Mouse (Mus musculus): Measurements from ENCODE around the gene Uhrf1. TPM values are rescaled to one million over a fixed set of nuclear protein-coding genes. Genes with fewer than 3 reads are reported as not detected.

Gene Uhrf1
- total and polyA plus RNA-seq, 3 experiments = 108 to 196 (median 186) TPM

DNA sequence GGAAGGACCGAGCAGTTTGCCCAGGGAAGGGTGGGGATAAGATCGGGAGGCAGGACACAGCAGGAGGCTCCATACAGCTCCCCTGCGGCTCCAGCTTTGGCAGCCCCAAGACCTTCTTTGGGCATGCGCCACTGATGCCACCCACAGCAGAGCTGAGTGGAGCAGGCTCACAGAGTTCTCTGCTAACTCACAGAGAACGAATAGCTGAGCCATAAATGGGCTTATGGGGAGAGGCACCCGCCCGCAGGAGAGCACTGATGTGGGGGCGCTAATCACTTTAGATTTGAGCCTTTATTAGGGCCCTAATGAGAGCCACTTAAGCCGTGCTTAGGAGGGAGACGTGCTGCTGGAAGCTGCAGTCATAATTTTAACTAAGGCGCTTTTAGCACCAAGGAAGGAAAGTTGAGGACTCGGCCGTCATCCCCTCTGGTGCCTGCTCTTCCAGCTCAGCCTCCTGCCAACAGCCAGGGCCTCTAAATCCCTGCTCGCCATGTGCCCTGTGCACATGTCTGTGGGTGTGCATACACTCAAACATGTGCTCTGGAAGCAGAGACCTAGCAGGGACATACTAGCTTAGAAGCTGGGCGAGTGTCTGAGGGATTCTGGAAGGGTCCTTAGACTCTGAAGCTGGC, 68.0 kb downstream of the Uhrf1 start:
- no peak for TF ChIP-seq GATA2 (IDR thresholded peaks at IDR 0.05; ENCODE audit: borderline replicate concordance, low read depth, low read length)
- TF ChIP-seq CTCF (IDR thresholded peaks at IDR 0.05; ENCODE audit: low read depth, low read length) = no peak
- TF ChIP-seq GATA1 (IDR thresholded peaks at IDR 0.05; ENCODE audit: borderline replicate concordance, low read length) = no peak
- TF ChIP-seq TAL1 (conservative IDR thresholded peaks at IDR 0.05; ENCODE audit: low read depth, low read length) = no peak
- no peak for TF ChIP-seq POLR2AphosphoS5 (IDR thresholded peaks at IDR 0.05; ENCODE audit: insufficient replicate concordance, low read depth, low read length)
- no peak overlapping the region for H3K4me3 ChIP-seq (ENCODE audit: low read depth, low read length)
- no peaks in the 10 kb centered on the region for H3K9me3 ChIP-seq (replicated peaks)
- DNase-seq (ENCODE audit: low spot score) (no peak), ATAC-seq (ENCODE audit: extremely low read depth, insufficient number of reproducible peaks, low FRiP score, poor library complexity, severe bottlenecking) (no peak)
- no peaks in the 10 kb centered on the region for H3K4me1 ChIP-seq (ENCODE audit: insufficient read depth, low read depth, low read length)
- H3K27me3 ChIP-seq (ENCODE audit: insufficient read depth, low read length) = no peaks in the 10 kb centered on the region
- H3K36me3 ChIP-seq (replicated peaks) = peaks cover 99% of the 10 kb centered on the region

DNA sequence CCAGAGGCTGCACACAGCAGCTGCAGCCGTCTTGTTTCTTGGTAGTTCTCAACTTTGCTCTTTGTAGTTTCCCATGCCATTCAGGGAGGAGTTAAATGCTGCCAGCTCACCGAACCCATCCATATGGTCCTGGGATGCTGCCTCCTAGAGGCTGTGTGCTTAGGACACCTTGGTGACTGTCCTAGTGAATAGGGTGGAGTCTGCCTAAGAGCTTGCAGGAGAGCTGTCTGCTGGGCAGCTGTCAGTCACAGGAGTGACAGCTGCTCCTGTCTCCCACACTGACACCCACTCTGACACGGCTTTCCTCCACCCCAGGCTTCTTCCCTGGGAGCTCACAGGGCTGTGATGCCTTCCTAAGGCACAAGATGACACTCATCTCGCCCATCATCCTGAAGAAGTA, 69.0 kb downstream of the Uhrf1 start:
- Histone ChIP-seq H3K36me3 (replicated peaks) (peaks cover 100% of the 10 kb centered on the region), H3K4me3 (ENCODE audit: low read depth, low read length) (no peak overlapping the region), H3K9me3 (replicated peaks) (no peaks in the 10 kb centered on the region), H3K4me1 (ENCODE audit: insufficient read depth, low read depth, low read length) (no peaks in the 10 kb centered on the region), H3K27me3 (ENCODE audit: insufficient read depth, low read length) (no peaks in the 10 kb centered on the region)
- ATAC-seq (ENCODE audit: extremely low read depth, insufficient number of reproducible peaks, low FRiP score, poor library complexity, severe bottlenecking) (no peak), DNase-seq (ENCODE audit: low spot score) (no peak)
- TF ChIP-seq CTCF (IDR thresholded peaks at IDR 0.05; ENCODE audit: low read depth, low read length) (no peak), POLR2AphosphoS5 (IDR thresholded peaks at IDR 0.05; ENCODE audit: insufficient replicate concordance, low read depth, low read length) (no peak), TAL1 (conservative IDR thresholded peaks at IDR 0.05; ENCODE audit: low read depth, low read length) (no peak), GATA2 (IDR thresholded peaks at IDR 0.05; ENCODE audit: borderline replicate concordance, low read depth, low read length) (no peak), GATA1 (IDR thresholded peaks at IDR 0.05; ENCODE audit: borderline replicate concordance, low read length) (no peak)

Other genes with a start within 250 kb of the Uhrf1 start
- 9.0 and 9.3 TPM in 2 replicates for gene Ubxn6, start 228.3 kb upstream of the Uhrf1 start, total RNA-seq (2014; fragmentation: Nextera tagmentation)
- gene Ubxn6, start 228.3 kb upstream of the Uhrf1 start, total RNA-seq (2017) = 17.1 and 19.1 TPM in 2 replicates
- gene Ubxn6, start 228.3 kb upstream of the Uhrf1 start, polyA plus RNA-seq (2012) = 21.2 and 21.4 TPM in 2 replicates
- gene Hdgfl2, start 223.7 kb upstream of the Uhrf1 start, total RNA-seq (2014; fragmentation: Nextera tagmentation) = 31.1 and 37.6 TPM in 2 replicates
- gene Hdgfl2, start 223.7 kb upstream of the Uhrf1 start, total RNA-seq (2017) = 73.3 and 76.0 TPM in 2 replicates
- 174 and 201 TPM in 2 replicates for gene Hdgfl2, start 223.7 kb upstream of the Uhrf1 start, polyA plus RNA-seq (2012)
- not detected in 2 replicates for gene Plin4, start 193.5 kb upstream of the Uhrf1 start, total RNA-seq (2014; fragmentation: Nextera tagmentation)
- gene Plin4, start 193.5 kb upstream of the Uhrf1 start, total RNA-seq (2017) = 0.05 and 0.06 TPM in 2 replicates
- not detected in 2 replicates for gene Plin4, start 193.5 kb upstream of the Uhrf1 start, polyA plus RNA-seq (2012)
- not detected in 2 replicates for gene Plin5, start 185.7 kb upstream of the Uhrf1 start, total RNA-seq (2014; fragmentation: Nextera tagmentation)
- 0.06 TPM in 1 of 2 replicates, not detected in the other for gene Plin5, start 185.7 kb upstream of the Uhrf1 start, total RNA-seq (2017)
- not detected in 2 replicates for gene Plin5, start 185.7 kb upstream of the Uhrf1 start, polyA plus RNA-seq (2012)
- gene Lrg1, start 181.3 kb upstream of the Uhrf1 start, total RNA-seq (2014; fragmentation: Nextera tagmentation) = not detected in 2 replicates
- gene Lrg1, start 181.3 kb upstream of the Uhrf1 start, total RNA-seq (2017) = not detected in 2 replicates
- gene Lrg1, start 181.3 kb upstream of the Uhrf1 start, polyA plus RNA-seq (2012) = 0.04 TPM in 1 of 2 replicates, not detected in the other
- gene Sema6b, start 163.0 kb upstream of the Uhrf1 start, total RNA-seq (2014; fragmentation: Nextera tagmentation) = 2.7 and 4.0 TPM in 2 replicates
- gene Sema6b, start 163.0 kb upstream of the Uhrf1 start, total RNA-seq (2017) = 3.4 and 3.6 TPM in 2 replicates
- gene Sema6b, start 163.0 kb upstream of the Uhrf1 start, polyA plus RNA-seq (2012) = 14.1 and 16.1 TPM in 2 replicates
- gene Tnfaip8l1, start 140.8 kb upstream of the Uhrf1 start, total RNA-seq (2014; fragmentation: Nextera tagmentation) = 2.0 and 2.1 TPM in 2 replicates
- gene Tnfaip8l1, start 140.8 kb upstream of the Uhrf1 start, total RNA-seq (2017) = 2.8 and 3.2 TPM in 2 replicates
- gene Tnfaip8l1, start 140.8 kb upstream of the Uhrf1 start, polyA plus RNA-seq (2012) = 1.0 and 1.1 TPM in 2 replicates
- gene Mydgf, start 119.4 kb upstream of the Uhrf1 start, total RNA-seq (2014; fragmentation: Nextera tagmentation) = 19.9 and 22.0 TPM in 2 replicates
- gene Mydgf, start 119.4 kb upstream of the Uhrf1 start, total RNA-seq (2017) = 32.3 and 36.2 TPM in 2 replicates
- 27.3 and 36.6 TPM in 2 replicates for gene Mydgf, start 119.4 kb upstream of the Uhrf1 start, polyA plus RNA-seq (2012)
- gene Dpp9, start 84.4 kb upstream of the Uhrf1 start, total RNA-seq (2014; fragmentation: Nextera tagmentation) = 22.4 and 26.8 TPM in 2 replicates
- gene Dpp9, start 84.4 kb upstream of the Uhrf1 start, total RNA-seq (2017) = 13.0 and 14.4 TPM in 2 replicates
- 61.8 and 62.4 TPM in 2 replicates for gene Dpp9, start 84.4 kb upstream of the Uhrf1 start, polyA plus RNA-seq (2012)
- 14.4 and 16.5 TPM in 2 replicates for gene Fem1a, start 46.5 kb upstream of the Uhrf1 start, total RNA-seq (2014; fragmentation: Nextera tagmentation)
- gene Fem1a, start 46.5 kb upstream of the Uhrf1 start, total RNA-seq (2017) = 17.8 and 18.9 TPM in 2 replicates
- gene Fem1a, start 46.5 kb upstream of the Uhrf1 start, polyA plus RNA-seq (2012) = 20.1 and 20.7 TPM in 2 replicates
- gene Ticam1, start 26.5 kb upstream of the Uhrf1 start, total RNA-seq (2014; fragmentation: Nextera tagmentation) = 15.2 and 16.2 TPM in 2 replicates
- gene Ticam1, start 26.5 kb upstream of the Uhrf1 start, total RNA-seq (2017) = 4.9 and 5.7 TPM in 2 replicates
- gene Ticam1, start 26.5 kb upstream of the Uhrf1 start, polyA plus RNA-seq (2012) = 7.4 and 8.1 TPM in 2 replicates
- 8.1 and 12.3 TPM in 2 replicates for gene Plin3, start 10.4 kb upstream of the Uhrf1 start, total RNA-seq (2014; fragmentation: Nextera tagmentation)
- 55.9 and 64.1 TPM in 2 replicates for gene Plin3, start 10.4 kb upstream of the Uhrf1 start, total RNA-seq (2017)
- gene Plin3, start 10.4 kb upstream of the Uhrf1 start, polyA plus RNA-seq (2012) = 12.2 and 12.7 TPM in 2 replicates
- not detected in 2 replicates for gene Arrdc5, start 3.0 kb upstream of the Uhrf1 start, total RNA-seq (2014; fragmentation: Nextera tagmentation)
- gene Arrdc5, start 3.0 kb upstream of the Uhrf1 start, total RNA-seq (2017) = not detected in 2 replicates
- not detected in 2 replicates for gene Arrdc5, start 3.0 kb upstream of the Uhrf1 start, polyA plus RNA-seq (2012)
- gene Kdm4b, start 22.7 kb downstream of the Uhrf1 start, total RNA-seq (2014; fragmentation: Nextera tagmentation) = 28.3 and 35.1 TPM in 2 replicates
- 21.5 and 24.6 TPM in 2 replicates for gene Kdm4b, start 22.7 kb downstream of the Uhrf1 start, total RNA-seq (2017)
- 31.1 and 32.3 TPM in 2 replicates for gene Kdm4b, start 22.7 kb downstream of the Uhrf1 start, polyA plus RNA-seq (2012)
- gene Ptprs, start 173.2 kb downstream of the Uhrf1 start, total RNA-seq (2014; fragmentation: Nextera tagmentation) = 70.5 and 77.2 TPM in 2 replicates
- gene Ptprs, start 173.2 kb downstream of the Uhrf1 start, total RNA-seq (2017) = 16.4 and 16.7 TPM in 2 replicates
- 83.6 and 90.8 TPM in 2 replicates for gene Ptprs, start 173.2 kb downstream of the Uhrf1 start, polyA plus RNA-seq (2012)
- gene Znrf4, start 209.1 kb downstream of the Uhrf1 start, total RNA-seq (2014; fragmentation: Nextera tagmentation) = not detected in 2 replicates
- 0.17 TPM in 1 of 2 replicates, not detected in the other for gene Znrf4, start 209.1 kb downstream of the Uhrf1 start, total RNA-seq (2017)
- gene Znrf4, start 209.1 kb downstream of the Uhrf1 start, polyA plus RNA-seq (2012) = not detected in 2 replicates